Mouse (Mus musculus): ENCODE data around the gene Fam98b.

DNA sequence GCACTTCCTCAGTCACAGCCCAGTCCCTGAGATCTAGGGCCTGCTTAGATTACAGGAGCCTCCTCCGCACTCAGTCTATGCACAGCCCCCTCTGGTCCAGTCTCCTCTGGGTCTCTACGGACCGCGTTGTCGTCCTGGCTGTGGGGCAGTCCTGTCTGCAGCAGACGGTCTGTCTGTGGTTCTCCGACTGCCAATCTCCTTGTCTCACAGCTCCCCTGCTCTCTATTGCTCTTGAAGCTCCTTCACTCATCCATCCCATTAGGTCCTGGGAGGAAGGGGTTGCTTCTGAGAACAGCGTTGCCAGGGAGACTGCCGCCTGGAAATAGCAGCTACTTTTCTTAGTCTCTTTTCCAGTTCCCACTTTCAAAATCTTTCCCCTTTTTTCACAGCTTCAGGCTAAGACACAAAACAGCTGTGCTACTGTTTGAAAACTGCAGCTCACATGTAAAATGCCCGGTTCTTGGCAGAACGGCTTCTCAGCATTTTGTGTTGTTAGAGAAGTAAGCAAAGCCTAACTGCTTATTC, 20.9 kb upstream of the Fam98b start:
- TF ChIP-seq CTCF (IDR thresholded peaks at IDR 0.05; ENCODE audit: control insufficient read depth, insufficient read depth, insufficient replicate concordance, low read depth, low read length): no peak
- no peak for TF ChIP-seq POLR2A (IDR thresholded peaks at IDR 0.05; ENCODE audit: control insufficient read depth, low read depth, low read length)
